Mouse (Mus musculus): ENCODE results near the gene Fam173b.

DNA sequence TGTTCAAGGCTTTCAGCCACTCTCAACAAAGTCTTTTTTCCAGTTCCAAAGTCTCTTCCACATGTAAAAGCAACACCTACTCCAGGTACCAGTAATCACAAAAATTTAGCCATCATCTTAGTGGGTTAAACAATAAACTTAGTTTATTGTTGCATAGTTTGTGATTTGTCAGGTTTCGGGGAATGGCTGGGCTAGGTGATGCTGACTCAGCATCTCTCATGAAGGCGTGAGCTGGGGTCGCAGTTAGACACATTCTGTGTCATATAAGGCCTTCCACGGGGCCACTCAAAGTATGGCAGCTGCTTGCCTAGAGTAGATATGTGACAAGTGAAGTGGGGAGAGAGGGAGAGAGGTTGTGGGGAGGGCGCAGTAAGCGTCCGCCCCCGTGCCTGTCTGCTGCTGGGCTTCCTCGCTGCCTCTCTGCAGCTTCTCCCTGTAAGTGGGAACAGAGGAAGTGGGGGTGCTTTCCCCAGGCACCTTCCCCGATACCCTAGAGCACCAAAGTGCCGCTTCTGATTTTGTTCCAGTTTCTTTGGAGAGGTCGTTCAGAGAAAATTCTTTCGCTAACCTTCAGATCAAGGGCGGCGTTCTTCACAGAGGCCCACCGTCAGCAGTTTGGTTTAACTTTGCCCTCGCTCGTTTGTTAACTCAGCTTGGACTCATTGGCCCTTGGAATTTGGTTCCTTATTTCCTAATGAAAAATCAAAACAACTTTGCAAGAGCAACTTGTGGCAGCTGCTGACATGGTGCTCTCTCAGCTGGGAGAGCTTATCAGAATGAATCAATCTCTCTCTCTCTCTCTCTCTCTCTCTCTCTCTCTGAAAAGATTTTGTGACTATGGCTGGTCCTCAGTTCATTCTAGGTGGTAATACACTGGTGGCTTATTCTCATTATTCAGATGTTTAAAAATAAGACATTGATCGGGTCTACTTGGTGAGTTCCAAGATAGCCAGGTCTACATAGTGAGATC, 37.8 kb upstream of the Fam173b start:
- no peak for TF ChIP-seq TBP (conservative IDR thresholded peaks at IDR 0.05; ENCODE audit: low read depth, low read length)
- no peak for TF ChIP-seq SMC3 (IDR thresholded peaks at IDR 0.05; ENCODE audit: low read depth, low read length)
- TF ChIP-seq CTCF (conservative IDR thresholded peaks at IDR 0.05 in 1 of 2, IDR thresholded peaks at IDR 0.05 in 1 of 2; ENCODE audit: low read depth in 2 of 2, low read length in 2 of 2) = no peak
- TF ChIP-seq ZC3H11A (IDR thresholded peaks at IDR 0.05; ENCODE audit: low read depth, low read length) = no peak
- no peak for TF ChIP-seq MEF2A (IDR thresholded peaks at IDR 0.05; ENCODE audit: borderline replicate concordance, low read depth, low read length)
- TF ChIP-seq POLR2A (IDR thresholded peaks at IDR 0.05; ENCODE audit: low read depth, low read length) = no peak
- no peak for TF ChIP-seq GABPA (IDR thresholded peaks at IDR 0.05; ENCODE audit: insufficient replicate concordance, low read depth, low read length)
- no peak for TF ChIP-seq JUND (conservative IDR thresholded peaks at IDR 0.05; ENCODE audit: low read depth, low read length)
- no peak for TF ChIP-seq NRF1 (IDR thresholded peaks at IDR 0.05; ENCODE audit: low read depth, low read length)
- no peak for TF ChIP-seq USF2 (conservative IDR thresholded peaks at IDR 0.05; ENCODE audit: low read depth, low read length)
- TF ChIP-seq EP300 (IDR thresholded peaks at IDR 0.05; ENCODE audit: low read length) = no peak
- no peak for TF ChIP-seq ETS1 (conservative IDR thresholded peaks at IDR 0.05; ENCODE audit: low read depth, low read length)
- no peak for TF ChIP-seq RCOR1 (conservative IDR thresholded peaks at IDR 0.05; ENCODE audit: low read depth, low read length)
- TF ChIP-seq BHLHE40 (IDR thresholded peaks at IDR 0.05; ENCODE audit: low read depth, low read length) = no peak

Data from CH12.LX (cell line).